Mouse (Mus musculus): Measurements from ENCODE around the gene Acpp. TPM values are rescaled to one million over a fixed set of nuclear protein-coding genes. Genes with fewer than 3 reads are reported as not detected.
"Not testable (repeated sequence)": the region's sequence is repeated elsewhere in the genome, so short reads cannot be mapped to it uniquely, and the experiment has no call there.

Gene Acpp
- under 1 TPM; 0.28 to 0.34 TPM for total RNA-seq (2021)
- long read RNA-seq, experiment 1, partial matches to known transcripts: 0 of 1 reads
- long read RNA-seq, experiment 1, other reads (novel, unspliced or antisense): 1 of 1 reads
- long read RNA-seq, experiment 2: 0 reads

DNA sequence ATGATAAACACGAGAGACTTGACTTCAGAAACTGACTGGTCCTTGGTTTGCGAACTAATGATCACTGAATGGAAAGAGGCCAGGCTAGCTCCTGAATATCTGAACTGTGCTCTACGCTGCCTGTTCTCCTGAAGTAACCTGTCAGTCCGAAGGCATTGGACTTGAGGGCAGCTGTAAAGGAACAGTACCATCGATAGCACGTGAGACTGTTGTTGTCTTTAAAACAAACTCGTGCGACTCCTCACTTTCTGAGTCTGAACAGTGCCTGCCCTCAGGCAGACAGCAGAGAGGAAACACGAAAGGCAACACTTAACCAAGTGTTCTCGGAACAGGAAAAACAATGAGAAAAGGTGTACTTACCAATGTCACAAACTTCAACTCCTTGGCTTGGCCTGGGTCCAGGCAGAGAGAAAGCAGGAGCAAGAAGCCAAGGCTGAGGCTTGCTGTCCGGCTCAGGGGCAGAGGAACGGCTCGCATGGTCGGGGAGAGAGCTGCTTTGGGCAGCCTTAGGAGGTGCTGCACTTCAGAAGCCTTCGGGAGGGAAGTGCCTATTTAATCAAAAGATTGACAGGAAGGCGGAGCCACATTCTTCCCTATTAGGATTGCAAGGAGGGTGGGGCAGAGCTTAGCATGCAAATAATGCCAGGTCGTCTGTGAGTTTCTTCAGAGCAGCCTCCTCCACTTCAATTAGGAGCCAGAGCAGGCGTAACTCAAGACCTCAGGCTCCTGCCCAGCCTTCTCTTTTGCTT, at the start of gene Acpp:
Gene Acpp (minus strand): TSS at position 566 of the 749 bp plus-strand sequence.
- TF ChIP-seq CTCF (IDR thresholded peaks at IDR 0.05): no peak
- Histone ChIP-seq H3K4me3 (no peak within 1 kb of the TSS), H3K27ac (no peak within 1 kb of the TSS)
- no peak for DNase-seq (ENCODE audit: extremely low spot score in 1 of 2, low spot score in 2 of 2)
- intact Hi-C loops (cut with DNase I): no loop called here

DNA sequence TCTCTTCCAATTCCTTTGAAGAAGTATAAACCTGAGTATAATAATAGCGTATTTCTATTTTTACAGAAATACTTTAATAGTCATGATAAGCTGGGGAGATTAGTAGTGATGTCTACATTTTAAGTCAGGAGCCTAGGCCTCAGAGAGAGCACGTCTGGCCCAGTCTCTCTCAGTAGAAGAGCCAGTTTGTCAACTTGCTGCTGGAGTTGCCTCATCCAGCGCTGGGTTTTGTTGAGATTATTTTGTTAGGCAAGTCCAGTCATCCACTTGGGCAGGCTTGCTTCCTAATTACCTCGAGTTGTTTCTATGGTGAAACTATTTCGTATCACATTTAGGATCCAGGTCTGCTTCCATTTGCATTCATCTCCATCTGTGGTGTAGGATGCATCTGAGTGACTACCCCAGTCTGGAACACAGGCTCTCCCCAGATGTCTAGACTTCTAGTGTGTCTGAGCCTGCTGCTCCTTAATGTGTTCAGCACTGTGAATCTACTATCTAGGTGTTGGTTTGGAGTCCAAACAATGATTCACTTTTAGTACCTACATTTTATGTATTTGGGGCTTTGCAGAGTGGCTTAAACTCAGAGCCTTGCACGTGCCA, 45.1 kb upstream of the Acpp start:
- intact Hi-C loops (cut with DNase I): no loop called here

DNA sequence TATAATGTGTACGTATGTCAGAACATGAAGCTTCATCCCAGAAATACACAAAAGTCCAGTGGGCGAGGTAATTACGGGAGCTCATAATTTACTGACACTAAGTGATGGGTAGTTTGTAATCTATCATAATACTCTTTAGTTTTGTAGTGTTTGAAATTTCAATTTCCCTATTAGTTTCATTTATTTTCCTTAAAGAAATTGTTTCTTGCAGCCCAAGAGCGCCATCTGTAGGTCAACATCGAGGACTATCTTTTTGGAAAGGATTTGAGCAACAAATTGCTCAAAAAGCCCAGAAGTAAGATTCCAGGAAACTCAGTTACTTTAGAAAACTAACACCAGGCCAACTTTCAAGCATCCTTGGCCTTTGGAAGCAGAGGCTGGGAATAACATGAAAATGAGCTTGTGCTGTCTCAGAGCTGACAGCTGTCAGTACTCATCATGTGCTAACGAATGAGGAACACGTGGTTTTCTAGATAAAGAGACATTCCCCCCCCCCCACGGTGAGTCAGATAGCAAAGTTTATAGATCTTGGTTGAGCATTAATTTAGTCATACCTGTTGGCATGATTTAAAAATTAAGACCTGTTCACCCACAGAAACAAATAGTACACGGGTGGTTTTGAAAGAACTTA, 42.1 kb upstream of the Acpp start:
- DNase-seq (ENCODE audit: extremely low spot score in 1 of 2, low spot score in 2 of 2): peak in 1 of 2 experiments; percentile 15
- no peak overlapping the region for H3K4me3 ChIP-seq
- intact Hi-C loops (cut with DNase I): loop anchor here (5.0 kb wide), 1 partner anchor 172 kb away; no protein-coding TSS in a partner anchor
- no peak overlapping the region for H3K27ac ChIP-seq
- TF ChIP-seq CTCF (IDR thresholded peaks at IDR 0.05): peak; percentile 77

More for the DNA sequence above, 45.1 kb upstream of the Acpp start:
- no peak for DNase-seq (ENCODE audit: extremely low spot score in 1 of 2, low spot score in 2 of 2)
- no peak overlapping the region for H3K27ac ChIP-seq
- H3K4me3 ChIP-seq: no peak overlapping the region
- no peak for TF ChIP-seq CTCF (IDR thresholded peaks at IDR 0.05)

DNA sequence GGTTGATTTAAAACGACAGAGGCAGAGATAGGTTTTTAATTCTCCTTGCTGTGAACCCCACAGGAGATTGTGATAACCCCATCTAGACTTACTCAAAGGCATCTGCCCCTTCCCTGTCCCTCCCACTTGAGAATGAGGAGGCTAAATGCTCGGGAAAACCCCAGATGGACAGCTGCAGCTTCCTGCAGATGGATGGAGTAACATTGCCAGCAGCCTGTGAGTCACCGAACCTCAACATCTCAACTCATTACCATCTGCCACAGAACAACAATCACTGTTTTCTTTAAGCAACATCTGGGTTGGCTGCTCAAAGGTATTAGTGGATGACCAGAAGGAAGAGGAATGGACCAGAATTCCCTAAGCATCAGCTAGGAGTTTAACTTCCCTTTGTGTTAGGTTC, 38.0 kb upstream of the Acpp start:
- Histone ChIP-seq H3K4me3 (no peak overlapping the region), H3K27ac (no peak overlapping the region)
- intact Hi-C loops (cut with DNase I): loop anchor here (5.0 kb wide), 1 partner anchor 168 kb away; no protein-coding TSS in a partner anchor
- DNase-seq (ENCODE audit: extremely low spot score in 1 of 2, low spot score in 2 of 2): no peak
- TF ChIP-seq CTCF (IDR thresholded peaks at IDR 0.05): no peak

DNA sequence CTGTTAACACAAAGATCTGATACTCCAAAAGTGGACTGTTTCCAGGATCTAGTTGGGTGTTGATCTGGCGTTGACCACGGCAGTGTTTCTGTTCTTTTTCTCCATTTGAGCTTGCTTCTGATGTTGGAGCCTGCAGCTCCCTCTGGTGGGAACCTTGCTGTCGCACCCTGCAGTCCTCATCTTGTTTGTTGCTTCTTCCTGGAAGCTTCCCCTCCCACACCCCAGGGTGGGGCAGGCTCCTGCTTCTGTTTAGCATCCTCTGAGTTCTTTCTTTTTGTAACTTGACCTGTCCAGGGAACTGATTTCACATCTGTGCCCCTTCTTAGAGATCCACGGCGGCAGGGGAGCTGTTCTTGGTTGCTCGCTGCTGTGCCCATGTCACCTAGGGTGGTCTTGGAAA, 35.7 kb upstream of the Acpp start:
- H3K4me3 ChIP-seq: no peak overlapping the region
- peak; percentile 53 to 69 for DNase-seq (ENCODE audit: extremely low spot score in 1 of 2, low spot score in 2 of 2)
- H3K27ac ChIP-seq: no peak overlapping the region
- intact Hi-C loops (cut with DNase I): loop anchor here (1.0 kb wide), 2 partner anchors 58 to 96 kb away; no protein-coding TSS in a partner anchor
- peak; percentile 79 for TF ChIP-seq CTCF (IDR thresholded peaks at IDR 0.05)

DNA sequence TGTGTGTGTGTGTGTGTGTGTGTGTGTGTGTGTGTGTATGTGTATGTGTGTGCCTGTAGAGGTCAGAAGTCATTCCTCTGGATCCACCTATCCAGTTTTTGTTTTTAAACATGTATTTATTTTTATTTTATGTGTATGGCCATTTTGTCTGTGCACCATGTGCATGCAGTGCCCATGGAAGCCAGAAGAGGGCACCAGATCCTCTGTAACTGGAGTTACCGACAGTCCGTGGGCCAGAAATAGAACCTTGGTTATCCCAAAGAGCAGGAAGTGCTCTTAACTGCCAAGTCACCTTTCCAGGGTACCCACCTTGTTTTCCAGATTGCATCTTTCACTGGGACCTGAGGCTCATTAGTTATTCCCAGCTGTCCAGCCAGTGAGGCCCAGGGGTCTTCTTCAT, 29.4 kb upstream of the Acpp start:
- no peak overlapping the region for H3K27ac ChIP-seq
- no peak for DNase-seq (ENCODE audit: extremely low spot score in 1 of 2, low spot score in 2 of 2)
- no peak overlapping the region for H3K4me3 ChIP-seq
- TF ChIP-seq CTCF (IDR thresholded peaks at IDR 0.05): no peak; the same call in 1 of the 2 replicates
- intact Hi-C loops (cut with DNase I): no loop called here

DNA sequence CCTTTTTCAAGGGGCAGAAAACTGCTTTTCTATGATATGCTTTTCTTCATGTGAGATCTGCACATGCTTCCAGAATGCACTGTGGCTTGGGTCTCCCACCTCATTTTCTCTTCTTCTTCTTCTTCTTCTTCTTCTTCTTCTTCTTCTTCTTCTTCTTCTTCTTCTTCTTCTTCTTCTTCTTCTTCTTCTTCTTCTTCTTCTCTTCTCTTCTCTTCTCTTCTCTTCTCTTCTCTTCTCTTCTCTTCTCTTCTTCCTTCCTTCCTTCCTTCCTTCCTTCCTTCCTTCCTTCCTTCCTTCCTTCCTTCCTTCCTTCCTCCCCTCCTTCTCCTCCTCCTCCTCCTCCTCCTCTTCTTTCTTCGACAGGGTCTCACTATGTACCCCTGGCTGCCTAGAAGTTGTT, 24.4 kb upstream of the Acpp start:
- intact Hi-C loops (cut with DNase I); DNase-seq (ENCODE audit: extremely low spot score in 1 of 2, low spot score in 2 of 2): not testable (repeated sequence)

DNA sequence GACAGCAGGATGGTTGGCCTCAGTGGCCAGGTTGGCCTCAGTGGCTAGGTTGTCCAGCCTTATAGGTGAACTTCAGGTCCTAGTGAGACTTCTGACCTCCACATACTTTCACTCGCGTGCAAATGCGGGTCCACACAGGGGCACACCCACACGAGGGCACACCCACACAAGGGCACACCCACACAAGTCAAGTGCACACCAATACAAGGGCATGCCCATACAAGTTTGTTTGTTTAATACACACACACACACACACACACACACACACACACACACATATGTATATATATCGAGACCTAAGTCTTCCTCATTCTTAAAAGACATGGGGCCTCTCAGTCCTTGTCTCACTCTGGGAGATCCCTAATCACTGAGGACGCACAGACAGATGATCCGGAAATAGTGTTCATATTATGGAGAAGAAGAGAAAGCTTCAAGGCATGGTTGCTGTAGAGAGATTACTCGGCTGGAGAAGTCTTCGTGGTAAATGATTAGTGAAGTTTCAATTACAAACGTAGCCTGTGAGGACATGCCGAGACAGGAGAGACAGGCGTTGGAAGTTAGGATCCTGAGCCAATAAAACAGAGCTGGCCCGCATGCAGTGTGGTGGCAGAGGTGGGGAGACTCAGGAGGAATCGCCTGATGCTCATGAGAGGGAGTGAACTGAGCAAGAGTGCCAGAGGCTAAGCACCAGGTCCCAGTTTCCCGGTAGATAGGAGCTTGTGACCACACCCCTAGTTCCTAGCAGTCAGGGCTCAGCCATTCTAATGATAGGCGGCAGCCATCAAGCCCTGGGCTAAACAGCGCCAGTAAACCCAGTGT, 23.7 kb upstream of the Acpp start:
- intact Hi-C loops (cut with DNase I): no loop called here
- Histone ChIP-seq H3K4me3 (no peak overlapping the region), H3K27ac (no peak overlapping the region)
- no peak for TF ChIP-seq CTCF (IDR thresholded peaks at IDR 0.05)
- no peak for DNase-seq (ENCODE audit: extremely low spot score in 1 of 2, low spot score in 2 of 2)

More for the DNA sequence above, 24.4 kb upstream of the Acpp start:
- H3K27ac ChIP-seq, H3K4me3 ChIP-seq: not testable (repeated sequence)

DNA sequence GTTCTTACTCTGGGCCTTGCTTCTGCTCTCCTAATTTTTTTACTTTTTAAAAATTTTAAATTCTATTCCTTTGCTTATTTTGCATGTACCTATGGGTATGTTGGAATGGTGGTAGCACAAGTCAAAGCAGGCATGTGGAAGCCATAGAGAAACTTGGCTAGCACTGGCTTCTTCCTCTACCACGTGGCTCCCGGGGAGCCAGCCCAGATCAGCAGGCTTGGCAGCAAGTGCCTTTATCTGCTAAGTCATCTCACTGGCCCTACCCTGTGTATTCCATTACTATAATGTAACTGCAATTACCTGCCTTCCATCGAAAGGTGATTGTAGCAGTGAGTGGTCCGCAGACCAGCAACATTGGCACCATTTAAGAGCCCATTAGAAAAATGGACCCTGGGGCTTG, 22.8 kb upstream of the Acpp start:
- intact Hi-C loops (cut with DNase I): no loop called here
- TF ChIP-seq CTCF (IDR thresholded peaks at IDR 0.05): no peak
- H3K27ac ChIP-seq: no peak overlapping the region
- DNase-seq (ENCODE audit: extremely low spot score in 1 of 2, low spot score in 2 of 2): no peak
- H3K4me3 ChIP-seq: no peak overlapping the region

DNA sequence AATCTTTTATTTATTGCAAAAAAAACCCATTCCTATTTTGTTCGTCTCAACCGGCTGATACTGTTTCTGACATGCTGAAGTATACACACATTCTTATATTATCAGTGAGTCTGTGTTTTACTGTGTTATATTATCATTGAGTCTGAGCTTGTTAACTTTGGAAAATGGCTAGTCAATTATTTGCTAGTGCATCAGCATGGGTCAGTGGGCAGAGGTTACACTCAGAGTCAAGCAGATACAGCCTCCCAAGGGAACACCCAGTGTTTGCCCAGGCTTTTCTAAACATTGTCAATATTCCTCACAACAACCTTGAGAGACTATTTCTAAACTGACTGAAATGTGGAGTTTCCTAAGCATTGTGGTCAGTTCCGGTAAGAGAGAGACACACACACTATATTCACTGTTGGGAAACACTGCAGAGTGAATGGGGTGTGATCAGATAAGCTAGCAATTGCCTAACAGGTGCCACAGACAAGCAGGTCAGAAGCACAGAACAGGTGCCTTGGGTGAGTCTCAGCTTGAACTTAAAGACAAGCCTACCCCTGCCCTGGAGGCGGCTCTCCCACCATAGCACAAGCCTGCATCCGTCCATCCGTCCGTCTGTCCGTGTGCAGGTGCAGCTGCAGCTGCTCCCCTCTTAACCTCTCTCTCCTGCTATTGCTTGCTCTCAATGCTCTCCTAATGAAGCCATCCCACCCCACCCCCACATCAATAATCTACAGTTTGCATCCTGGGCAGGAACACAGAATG, 18.1 kb upstream of the Acpp start:
- Histone ChIP-seq H3K4me3 (no peak overlapping the region), H3K27ac (no peak overlapping the region)
- DNase-seq (ENCODE audit: extremely low spot score in 1 of 2, low spot score in 2 of 2): no peak
- intact Hi-C loops (cut with DNase I): no loop called here
- no peak for TF ChIP-seq CTCF (IDR thresholded peaks at IDR 0.05)

DNA sequence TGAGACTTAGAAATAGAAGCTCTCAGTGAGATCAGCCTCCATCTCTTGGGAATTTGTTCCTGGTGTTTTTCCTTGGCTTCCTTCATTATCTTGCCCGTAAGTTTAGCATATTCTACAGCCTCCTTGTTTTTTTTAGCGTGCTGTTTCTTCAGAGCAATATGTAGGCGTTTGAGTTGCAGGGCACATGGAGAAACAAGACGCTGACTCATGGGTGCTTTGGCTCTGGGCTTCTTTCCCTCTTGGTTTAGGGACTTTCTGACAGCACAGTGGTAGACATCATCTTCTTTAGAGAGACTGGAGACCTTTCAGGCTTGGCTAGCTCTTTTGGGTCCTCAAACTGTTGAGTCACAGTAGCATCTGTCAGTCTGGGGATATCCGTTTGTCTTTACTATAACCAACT, 6.6 kb upstream of the Acpp start:
- intact Hi-C loops (cut with DNase I): no loop called here
- TF ChIP-seq CTCF (IDR thresholded peaks at IDR 0.05): no peak

More for the DNA sequence above, 6.6 kb upstream of the Acpp start:
- DNase-seq (ENCODE audit: extremely low spot score in 1 of 2, low spot score in 2 of 2): peak; percentile 17 to 18
- H3K4me3 ChIP-seq: no peak overlapping the region
- H3K27ac ChIP-seq: no peak overlapping the region

All from left cerebral cortex, adult 2 months (tissue).